Mouse (Mus musculus): Measurements from ENCODE around the gene Apoe. TPM values are rescaled to one million over a fixed set of nuclear protein-coding genes. Genes with fewer than 3 reads are reported as not detected.

Gene Apoe
- 683 and 2,144 TPM in 2 replicates for total RNA-seq (2012; rRNA removed)

GRCm38 (mm10) chr7:19698907-19699826 is at the start of gene Apoe:
Gene Apoe (minus strand): TSS chr7:19699188.
- DNase-seq (ENCODE audit: low read depth, low spot score): peak; percentile 75
- Histone ChIP-seq H3K4me1 (ENCODE audit: control insufficient read depth in 2 of 2, insufficient read depth in 2 of 2, low read length in 2 of 2, poor library complexity in 1 of 2) (peaks cover 0 to 31% of the 10 kb centered on the region in 2 experiments; a peak in 2 of 4 replicates), H3K27ac (ENCODE audit: insufficient read depth, low read depth, low read length, poor library complexity, severe bottlenecking) (peak within 1 kb of the TSS; percentile 77), H3K4me3 (ENCODE audit: insufficient read depth in 1 of 2, low read depth in 1 of 2, low read length in 2 of 2, poor library complexity in 1 of 2, severe bottlenecking in 1 of 2) (peak within 1 kb of the TSS; percentile 61 to 79), H3K9ac (ENCODE audit: insufficient read depth, low read depth, low read length, poor library complexity, severe bottlenecking) (peak within 1 kb of the TSS; percentile 88), H3K36me3 (ENCODE audit: control insufficient read depth, insufficient read depth, low read length, poor library complexity, severe bottlenecking) (peaks cover 35% of the 10 kb centered on the region), H3K9me3 (ENCODE audit: control insufficient read depth, insufficient read depth, low read depth, low read length) (no peaks in the 10 kb centered on the region)
- no peak for TF ChIP-seq ZC3H11A (IDR thresholded peaks at IDR 0.05; ENCODE audit: borderline replicate concordance, low read depth, low read length)
- no peak for TF ChIP-seq CHD2 (IDR thresholded peaks at IDR 0.05; ENCODE audit: low read depth, low read length)
- TF ChIP-seq HCFC1 (IDR thresholded peaks at IDR 0.05; ENCODE audit: borderline replicate concordance, insufficient read depth, low read length): no peak
- no peak for TF ChIP-seq MAFK (IDR thresholded peaks at IDR 0.05; ENCODE audit: insufficient read depth, low read depth, low read length)
- TF ChIP-seq ZNF384 (IDR thresholded peaks at IDR 0.05; ENCODE audit: low read depth, low read length): no peak
- in situ Hi-C loops (cut with MboI; ENCODE audit: low sequenced_read_pairs in 2 of 2, unreplicated experiment in 2 of 2): no loop called here

DNA sequence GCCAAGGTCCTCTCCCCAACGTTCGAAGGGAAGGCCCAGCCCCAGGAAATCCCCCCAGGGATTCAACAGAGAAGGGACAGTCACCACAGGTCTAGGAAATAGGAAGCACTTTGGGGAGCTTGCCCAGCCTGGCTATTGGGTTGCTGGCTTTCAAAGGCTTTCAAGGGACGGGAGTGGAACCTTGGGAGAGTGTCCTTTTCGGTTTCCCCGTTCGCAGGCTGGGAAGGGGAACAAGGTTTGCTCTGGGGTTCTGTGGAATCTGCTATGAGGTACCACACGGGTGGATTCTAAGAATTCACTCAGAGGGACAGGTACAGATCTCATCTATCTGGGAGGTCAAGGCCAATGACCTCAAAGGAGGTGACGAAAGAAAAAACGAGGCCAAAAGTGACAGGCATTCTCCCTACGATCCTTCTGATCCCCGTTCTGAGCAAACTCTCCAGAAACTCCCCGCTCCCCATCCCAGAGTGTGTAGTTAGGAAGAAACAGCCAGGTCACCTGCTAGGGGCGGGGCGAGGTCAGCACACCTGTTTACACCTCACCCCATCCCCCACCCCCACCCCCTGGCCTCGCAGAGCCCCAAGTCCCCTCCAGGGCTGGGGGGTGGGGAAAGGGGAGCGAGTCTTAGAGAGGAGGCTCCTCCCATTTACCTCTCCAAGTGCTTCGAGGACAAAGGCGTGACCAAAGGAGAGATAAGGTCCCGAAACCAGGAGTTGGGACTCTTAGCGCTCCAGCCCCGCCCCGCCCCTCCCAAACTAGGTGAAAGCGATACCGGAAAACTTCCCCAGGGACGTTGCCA is 48.6 kb upstream of the Apoe start:
- TF ChIP-seq MAFK (IDR thresholded peaks at IDR 0.05; ENCODE audit: insufficient read depth, low read depth, low read length): no peak
- TF ChIP-seq HCFC1 (IDR thresholded peaks at IDR 0.05; ENCODE audit: borderline replicate concordance, insufficient read depth, low read length): no peak
- no peak for TF ChIP-seq CHD2 (IDR thresholded peaks at IDR 0.05; ENCODE audit: low read depth, low read length)
- TF ChIP-seq ZC3H11A (IDR thresholded peaks at IDR 0.05; ENCODE audit: borderline replicate concordance, low read depth, low read length): no peak
- H3K4me1 ChIP-seq (ENCODE audit: control insufficient read depth in 2 of 2, insufficient read depth in 2 of 2, low read length in 2 of 2, poor library complexity in 1 of 2): peaks cover 13 to 25% of the 10 kb centered on the region in 2 experiments
- peak; percentile 83 for DNase-seq (ENCODE audit: low read depth, low spot score)
- in situ Hi-C loops (cut with MboI; ENCODE audit: low sequenced_read_pairs in 2 of 2, unreplicated experiment in 2 of 2): loop anchor here in 1 of 2 experiments (5.0 kb wide), 2 partner anchors 40 to 125 kb away; no protein-coding TSS in a partner anchor
- peaks cover 24% of the 10 kb centered on the region for H3K36me3 ChIP-seq (ENCODE audit: control insufficient read depth, insufficient read depth, low read length, poor library complexity, severe bottlenecking)
- H3K9ac ChIP-seq (ENCODE audit: insufficient read depth, low read depth, low read length, poor library complexity, severe bottlenecking): peak overlapping the region; percentile 32
- H3K4me3 ChIP-seq (ENCODE audit: insufficient read depth in 1 of 2, low read depth in 1 of 2, low read length in 2 of 2, poor library complexity in 1 of 2, severe bottlenecking in 1 of 2): peak overlapping the region; percentile 94
- no peaks in the 10 kb centered on the region for H3K9me3 ChIP-seq (ENCODE audit: control insufficient read depth, insufficient read depth, low read depth, low read length)
- H3K27ac ChIP-seq (ENCODE audit: insufficient read depth, low read depth, low read length, poor library complexity, severe bottlenecking): peak overlapping the region; percentile 90

DNA sequence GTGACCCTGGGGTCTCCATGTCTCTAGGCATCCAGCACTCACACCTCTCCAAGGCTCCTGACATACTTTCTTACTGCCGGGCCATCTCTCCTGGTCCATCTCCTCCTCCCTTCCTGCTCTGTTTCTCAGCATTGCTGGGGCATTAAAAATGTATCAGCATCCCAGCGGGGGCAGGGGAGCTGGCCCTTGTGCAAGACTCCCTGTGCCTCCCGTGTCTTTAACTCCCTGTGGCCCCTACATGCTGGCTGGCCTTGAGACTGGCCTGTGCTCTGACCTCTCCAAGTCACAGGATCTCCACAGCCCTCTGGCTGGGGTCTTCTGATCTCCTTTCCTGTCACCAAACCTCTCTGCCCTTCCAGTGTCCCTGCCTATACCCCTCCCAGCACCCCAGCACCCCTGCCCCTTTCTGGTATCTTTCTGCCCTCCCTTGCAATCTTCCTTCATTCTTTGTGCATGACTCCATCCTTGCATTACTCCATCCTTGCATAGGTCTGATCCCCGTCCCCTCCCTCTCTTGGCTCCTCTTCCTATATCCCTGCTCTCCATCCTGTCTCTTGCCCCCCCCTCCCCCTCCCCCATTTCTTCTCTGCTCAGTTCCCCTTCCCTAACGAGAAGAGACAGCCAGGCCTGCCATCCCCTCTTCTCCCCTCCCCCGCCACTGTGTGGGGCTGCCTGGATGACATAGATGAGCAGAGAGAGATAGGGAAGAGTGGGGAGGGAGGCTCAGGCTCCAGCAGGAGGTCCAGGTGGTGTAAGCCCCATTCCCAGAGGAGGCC is 47.6 kb upstream of the Apoe start:
- Histone ChIP-seq H3K27ac (ENCODE audit: insufficient read depth, low read depth, low read length, poor library complexity, severe bottlenecking) (peak overlapping the region; percentile 56; the same call in 1 of the 2 replicates), H3K4me1 (ENCODE audit: control insufficient read depth in 2 of 2, insufficient read depth in 2 of 2, low read length in 2 of 2, poor library complexity in 1 of 2) (peaks cover 13 to 25% of the 10 kb centered on the region in 2 experiments), H3K4me3 (ENCODE audit: insufficient read depth in 1 of 2, low read depth in 1 of 2, low read length in 2 of 2, poor library complexity in 1 of 2, severe bottlenecking in 1 of 2) (peak overlapping the region; percentile 94; a peak in 3 of 4 replicates), H3K9me3 (ENCODE audit: control insufficient read depth, insufficient read depth, low read depth, low read length) (no peaks in the 10 kb centered on the region), H3K9ac (ENCODE audit: insufficient read depth, low read depth, low read length, poor library complexity, severe bottlenecking) (peak overlapping the region; percentile 33; the same call in 1 of the 2 replicates), H3K36me3 (ENCODE audit: control insufficient read depth, insufficient read depth, low read length, poor library complexity, severe bottlenecking) (peaks cover 24% of the 10 kb centered on the region)
- in situ Hi-C loops (cut with MboI; ENCODE audit: low sequenced_read_pairs in 2 of 2, unreplicated experiment in 2 of 2): loop anchor here in 1 of 2 experiments (5.0 kb wide), 2 partner anchors 41 to 126 kb away; no protein-coding TSS in a partner anchor
- DNase-seq (ENCODE audit: low read depth, low spot score): no peak
- TF ChIP-seq CHD2 (IDR thresholded peaks at IDR 0.05; ENCODE audit: low read depth, low read length) (no peak), ZNF384 (IDR thresholded peaks at IDR 0.05; ENCODE audit: low read depth, low read length) (no peak), MAFK (IDR thresholded peaks at IDR 0.05; ENCODE audit: insufficient read depth, low read depth, low read length) (no peak), HCFC1 (IDR thresholded peaks at IDR 0.05; ENCODE audit: borderline replicate concordance, insufficient read depth, low read length) (no peak), ZC3H11A (IDR thresholded peaks at IDR 0.05; ENCODE audit: borderline replicate concordance, low read depth, low read length) (no peak)
